Mouse (Mus musculus) kidney, embryonic 16.5 days (tissue): Measurements from ENCODE around the gene Slc25a22. TPM values are rescaled to one million over a fixed set of nuclear protein-coding genes. Genes with fewer than 3 reads are reported as not detected.

ENCODE experiments used
- ATAC-seq: fragments of 200-750 bp; cut with Nextera tagmentation; 2 replicates; pipeline ENCODE4 v1.8.0; 2017; ENCODE audit warnings: moderate TSS enrichment; ENCODE audit not compliant: low FRiP score, low TSS enrichment
- H3K27ac ChIP-seq: fragments of 300-500 bp; sonication (generic); 2 replicates; pipeline ENCODE4 v1.5.1; 2014; ENCODE audit warnings: low read length
- H3K27me3 ChIP-seq: fragments of 300-500 bp; sonication (generic); 2 replicates; pipeline ENCODE4 v1.6.1; 2014; ENCODE audit warnings: low read length, control low read depth, mixed read lengths; ENCODE audit not compliant: insufficient read depth
- H3K36me3 ChIP-seq: fragments of 300-500 bp; sonication (generic); 2 replicates; pipeline ENCODE4 v1.6.1; 2014; ENCODE audit warnings: low read length, control low read depth, mixed read lengths; ENCODE audit not compliant: insufficient read depth
- H3K4me1 ChIP-seq: fragments of 300-500 bp; sonication (generic); 2 replicates; pipeline ENCODE4 v1.6.1; 2014; ENCODE audit warnings: low read length, control low read depth, mixed read lengths; ENCODE audit not compliant: insufficient read depth
- H3K4me2 ChIP-seq: fragments of 300-500 bp; sonication (generic); replicated peaks from 2 replicates; pipeline ENCODE4 v1.6.1; 2014; ENCODE audit warnings: low read depth, low read length
- H3K4me3 ChIP-seq: fragments of 300-500 bp; sonication (generic); 2 replicates; pipeline ENCODE4 v1.5.1; 2014; ENCODE audit warnings: mild to moderate bottlenecking, low read length
- H3K9ac ChIP-seq: fragments of 300-500 bp; sonication (generic); replicated peaks from 2 replicates; pipeline ENCODE4 v1.6.1; 2014; ENCODE audit warnings: low read length
- H3K9me3 ChIP-seq: fragments of 300-500 bp; sonication (generic); 2 replicates; pipeline ENCODE4 v1.6.1; 2016; ENCODE audit warnings: low read length, control low read depth
- WGBS: fragments of 180-500 bp; shearing (Covaris S2); extraction: QIAGEN DNeasy Blood & Tissue Kit; methylation state at CpG from one replicate; pipeline ENCODE4 v1.1.7; 2014; 5-methylcytosine and 5-hydroxymethylcytosine counted together
- polyA plus RNA-seq: library from polyadenylated mRNA; unstranded; fragments of >200 nt; fragmentation: Nextera tagmentation; extraction: Ambion mirVana; gene quantifications from 2 replicates; pipeline ENCODE4 v1.2.1, GENCODE M21; 2015

Slc25a22 gene
- polyA plus RNA-seq, 1 experiment from 2014 or later = 33.2 TPM

- H3K4me1 ChIP-seq = peaks cover 46% of the 10 kb centered on the region
Measured at GRCm38 (mm10) chr7:141432741-141433516, 4.8 kb downstream of the Slc25a22 start.

GRCm38 (mm10) chr7:141432186-141432611 is 5.5 kb downstream of the Slc25a22 start:
- no peaks in the 10 kb centered on the region for H3K27me3 ChIP-seq
- H3K9ac ChIP-seq = no peak overlapping the region
- no peaks in the 10 kb centered on the region for H3K9me3 ChIP-seq
- H3K4me2 ChIP-seq = no peak overlapping the region
- no peak overlapping the region for H3K4me3 ChIP-seq
- 55% methylated on average over 8 of the region's 8 CpGs for WGBS
- peaks cover 46% of the 10 kb centered on the region for H3K4me1 ChIP-seq
- peaks cover 34% of the 10 kb centered on the region for H3K36me3 ChIP-seq
- ATAC-seq = no peak
- no peak overlapping the region for H3K27ac ChIP-seq

More at GRCm38 (mm10) chr7:141432741-141433516, 4.8 kb downstream of the Slc25a22 start:
- no peak for ATAC-seq
- Histone ChIP-seq H3K27ac (no peak overlapping the region), H3K27me3 (no peaks in the 10 kb centered on the region), H3K4me2 (no peak overlapping the region), H3K36me3 (peaks cover 34% of the 10 kb centered on the region), H3K9ac (0 out of 2 replicates have a peak overlapping the region, but pooled peaks have one; percentile 4), H3K9me3 (no peaks in the 10 kb centered on the region), H3K4me3 (no peak overlapping the region)
- WGBS = 84% methylated on average over 6 of the region's 6 CpGs

GRCm38 (mm10) chr7:141431434-141432185 is 6.1 kb downstream of the Slc25a22 start:
- Histone ChIP-seq H3K4me1 (peaks cover 41% of the 10 kb centered on the region), H3K36me3 (peaks cover 34% of the 10 kb centered on the region)

GRCm38 (mm10) chr7:141430585-141431240 is 7.0 kb downstream of the Slc25a22 start:
- Histone ChIP-seq H3K4me3 (no peak overlapping the region), H3K36me3 (peaks cover 34% of the 10 kb centered on the region), H3K27me3 (no peaks in the 10 kb centered on the region), H3K27ac (no peak overlapping the region), H3K9me3 (no peaks in the 10 kb centered on the region), H3K4me1 (peaks cover 32% of the 10 kb centered on the region), H3K4me2 (no peak overlapping the region), H3K9ac (no peak overlapping the region)
- no peak for ATAC-seq
- WGBS = 94% methylated on average over 9 of the region's 9 CpGs

More at GRCm38 (mm10) chr7:141431434-141432185, 6.1 kb downstream of the Slc25a22 start:
- no peak overlapping the region for H3K4me2 ChIP-seq
- H3K9ac ChIP-seq = no peak overlapping the region
- no peak overlapping the region for H3K4me3 ChIP-seq
- H3K27me3 ChIP-seq = no peaks in the 10 kb centered on the region
- no peak overlapping the region for H3K27ac ChIP-seq
- H3K9me3 ChIP-seq = no peaks in the 10 kb centered on the region
- 91% methylated on average over 19 of the region's 19 CpGs for WGBS
- ATAC-seq = no peak

GRCm38 (mm10) chr7:141429840-141430584 is 7.7 kb downstream of the Slc25a22 start:
- Histone ChIP-seq H3K36me3 (peaks cover 34% of the 10 kb centered on the region), H3K27me3 (no peaks in the 10 kb centered on the region), H3K4me2 (peak overlapping the region; percentile 37; the same call in 1 of the 2 replicates), H3K27ac (no peak overlapping the region; the same call in 1 of the 2 replicates), H3K9me3 (no peaks in the 10 kb centered on the region), H3K4me3 (no peak overlapping the region), H3K4me1 (peaks cover 27% of the 10 kb centered on the region), H3K9ac (no peak overlapping the region)
- WGBS = 62% methylated on average over 9 of the region's 9 CpGs
- ATAC-seq = peak; percentile 3; the same call in 1 of the 2 replicates

- no peaks in the 10 kb centered on the region for H3K9me3 ChIP-seq
- H3K4me3 ChIP-seq = peak within 1 kb of the TSS; percentile 2; the same call in 1 of the 2 replicates
- 4% methylated on average over 19 of the region's 19 CpGs for WGBS
- H3K4me1 ChIP-seq = peaks cover 20% of the 10 kb centered on the region
- H3K27ac ChIP-seq = no peak within 1 kb of the TSS; the same call in 1 of the 2 replicates
- H3K36me3 ChIP-seq = peaks cover 34% of the 10 kb centered on the region
- no peaks in the 10 kb centered on the region for H3K27me3 ChIP-seq
- H3K9ac ChIP-seq = 0 out of 2 replicates have a peak within 1 kb of the TSS, but pooled peaks have one; percentile 22
- peak; percentile 72 for ATAC-seq
- peak within 1 kb of the TSS; percentile 37 for H3K4me2 ChIP-seq
Measured at GRCm38 (mm10) chr7:141429310-141429709, 8.4 kb downstream of the Slc25a22 start, which contains the start of gene Cend1. Gene Cend1 (minus strand): TSS chr7:141429491.

- Histone ChIP-seq H3K36me3 (peaks cover 33% of the 10 kb centered on the region), H3K9ac (no peak overlapping the region), H3K27me3 (no peaks in the 10 kb centered on the region), H3K9me3 (no peaks in the 10 kb centered on the region), H3K27ac (no peak overlapping the region), H3K4me1 (peaks cover 14% of the 10 kb centered on the region), H3K4me2 (peak overlapping the region; percentile 37), H3K4me3 (no peak overlapping the region)
- ATAC-seq = no peak
- WGBS = 52% methylated on average over 5 of the region's 5 CpGs
Measured at GRCm38 (mm10) chr7:141428701-141429100, 9.0 kb downstream of the Slc25a22 start.

GRCm38 (mm10) chr7:141426948-141427730 is 10.6 kb downstream of the Slc25a22 start:
- no peaks in the 10 kb centered on the region for H3K9me3 ChIP-seq
- no peak for ATAC-seq
- no peak overlapping the region for H3K27ac ChIP-seq
- no peaks in the 10 kb centered on the region for H3K27me3 ChIP-seq
- H3K9ac ChIP-seq = no peak overlapping the region
- WGBS = 80% methylated on average over 12 of the region's 12 CpGs
- peaks cover 14% of the 10 kb centered on the region for H3K4me1 ChIP-seq
- peaks cover 20% of the 10 kb centered on the region for H3K36me3 ChIP-seq
- H3K4me2 ChIP-seq = no peak overlapping the region
- H3K4me3 ChIP-seq = no peak overlapping the region
